Mouse (Mus musculus) forebrain, postnatal 0 days (tissue): ENCODE measurements around the gene Ccdc65. TPM values are rescaled to one million over a fixed set of nuclear protein-coding genes. Genes with fewer than 3 reads are reported as not detected.

Experiments used
- ATAC-seq: fragments of 200-750 bp; cut with Nextera tagmentation; 2 replicates; pipeline ENCODE4 v1.8.0; 2017; ENCODE audit warnings: mild to moderate bottlenecking, moderate library complexity
- DNase-seq: peaks from one replicate; pipeline ENCODE4 v3.0.0-alpha.2; 2015
- H3K27ac ChIP-seq: fragments of 300-500 bp; sonication (generic); 2 replicates; pipeline ENCODE4 v1.5.1; 2014; ENCODE audit warnings: low read depth, mild to moderate bottlenecking, antibody characterized with exemption, low read length, moderate library complexity, mixed read lengths
- H3K27me3 ChIP-seq: fragments of 300-500 bp; sonication (generic); 2 replicates; pipeline ENCODE4 v1.6.1; 2014; ENCODE audit warnings: mild to moderate bottlenecking, low read length, mixed read lengths; ENCODE audit not compliant: insufficient read depth
- H3K36me3 ChIP-seq: fragments of 300-500 bp; sonication (generic); 2 replicates; pipeline ENCODE4 v1.6.1; 2014; ENCODE audit warnings: mild to moderate bottlenecking, moderate library complexity; ENCODE audit not compliant: insufficient read depth
- H3K4me1 ChIP-seq: fragments of 300-500 bp; sonication (generic); 2 replicates; pipeline ENCODE4 v1.6.1; 2014; ENCODE audit warnings: antibody characterized with exemption; ENCODE audit not compliant: insufficient read depth
- H3K4me2 ChIP-seq: fragments of 300-500 bp; sonication (generic); 2 replicates; pipeline ENCODE4 v1.6.1; 2014; ENCODE audit warnings: low read depth, mild to moderate bottlenecking, moderate library complexity
- H3K4me3 ChIP-seq: fragments of 300-500 bp; sonication (generic); 2 replicates; pipeline ENCODE4 v1.5.1; 2014; ENCODE audit warnings: low read depth, low read length, mixed read lengths
- H3K9ac ChIP-seq: fragments of 300-500 bp; sonication (generic); 2 replicates; pipeline ENCODE4 v1.6.1; 2014; ENCODE audit warnings: mild to moderate bottlenecking
- H3K9me3 ChIP-seq: fragments of 300-500 bp; sonication (generic); 2 replicates; pipeline ENCODE4 v1.6.1; 2016; ENCODE audit warnings: low read length
- CTCF ChIP-seq: sonication (generic); IDR thresholded peaks from 2 replicates; pipeline ENCODE4 v1.5.1; 2016; ENCODE audit warnings: antibody characterized with exemption, control low read depth, low read depth
- WGBS: fragments of 180-500 bp; shearing (Covaris S2); extraction: QIAGEN DNeasy Blood & Tissue Kit; methylation state at CpG from one replicate; pipeline ENCODE4 v1.1.7; 2014; 5-methylcytosine and 5-hydroxymethylcytosine counted together
- polyA plus RNA-seq: library from polyadenylated mRNA; unstranded; fragments of >200 nt; fragmentation: Nextera tagmentation; extraction: Ambion mirVana; gene quantifications from 2 replicates; pipeline ENCODE4 v1.2.1, GENCODE M21; 2015
- total RNA-seq: library from RNA; depleted of rRNA; stranded (reverse); fragments of >200 nt; gene quantifications from 2 replicates; pipeline ENCODE4 v1.2.3, GENCODE M21; 2014; rRNA removed

The Ccdc65 gene
- total RNA-seq (6.1 and 8.2 TPM in 2 replicates), polyA plus RNA-seq (5.6 and 10.5 TPM in 2 replicates)

- no peaks in the 10 kb centered on the region for H3K9me3 ChIP-seq
- no peaks in the 10 kb centered on the region for H3K4me1 ChIP-seq
- WGBS = 21% methylated on average over 16 of the region's 16 CpGs
- H3K9ac ChIP-seq = peak within 1 kb of the TSS; percentile 43
- ATAC-seq (peak; percentile 92), DNase-seq (peak; percentile 90)
- peak; percentile 83 for TF ChIP-seq CTCF
- H3K27me3 ChIP-seq = no peaks in the 10 kb centered on the region
- H3K27ac ChIP-seq = no peak within 1 kb of the TSS
- peak within 1 kb of the TSS; percentile 37 for H3K4me3 ChIP-seq
- H3K36me3 ChIP-seq = no peaks in the 10 kb centered on the region
- peak within 1 kb of the TSS; percentile 47 for H3K4me2 ChIP-seq
These were observed at the start of gene Ccdc65 for GRCm38 (mm10) chr15:98707766-98708372. TSS of gene Ccdc65 (plus strand) at chr15:98708207.

GRCm38 (mm10) chr15:98662198-98662566 is 45.8 kb upstream of the Ccdc65 start:
- Histone ChIP-seq H3K9me3 (no peaks in the 10 kb centered on the region), H3K4me2 (peak overlapping the region; percentile 53), H3K9ac (peak overlapping the region; percentile 68), H3K4me3 (peak overlapping the region; percentile 64), H3K4me1 (peaks cover 5% of the 10 kb centered on the region; the same call in 1 of the 2 replicates), H3K27ac (peak overlapping the region; percentile 86), H3K36me3 (peaks cover 14% of the 10 kb centered on the region), H3K27me3 (no peaks in the 10 kb centered on the region)
- peak; percentile 52 for ATAC-seq
- WGBS = 1% methylated on average over 14 of the region's 14 CpGs
- peak; percentile 66 for DNase-seq
- TF ChIP-seq CTCF = no peak

- H3K4me3 ChIP-seq = peak within 1 kb of the TSS; percentile 64
- no peaks in the 10 kb centered on the region for H3K9me3 ChIP-seq
- ATAC-seq = peak; percentile 99
- peak within 1 kb of the TSS; percentile 86 for H3K27ac ChIP-seq
- H3K9ac ChIP-seq = peak within 1 kb of the TSS; percentile 68
- H3K4me2 ChIP-seq = peak within 1 kb of the TSS; percentile 53
- 4% methylated on average over 47 of the region's 48 CpGs for WGBS
- H3K27me3 ChIP-seq = no peaks in the 10 kb centered on the region
- TF ChIP-seq CTCF = no peak
- H3K4me1 ChIP-seq = peaks cover 5% of the 10 kb centered on the region; the same call in 1 of the 2 replicates
- H3K36me3 ChIP-seq = peaks cover 7% of the 10 kb centered on the region
- peak; percentile 98 for DNase-seq
These were observed 45.2 kb upstream of the Ccdc65 start, which contains the start of gene Ddx23 for GRCm38 (mm10) chr15:98662567-98663545. TSS of gene Ddx23 (minus strand) at chr15:98662894.

- Histone ChIP-seq H3K9ac (no peak overlapping the region), H3K27me3 (no peaks in the 10 kb centered on the region), H3K36me3 (peaks cover 4% of the 10 kb centered on the region; the same call in 1 of the 2 replicates), H3K4me2 (no peak overlapping the region), H3K4me1 (peaks cover 5% of the 10 kb centered on the region; the same call in 1 of the 2 replicates), H3K4me3 (no peak overlapping the region), H3K9me3 (no peaks in the 10 kb centered on the region), H3K27ac (no peak overlapping the region)
- peak; percentile 59 for TF ChIP-seq CTCF
- WGBS = 81% methylated on average over 11 of the region's 11 CpGs
- ATAC-seq (no peak), DNase-seq (peak; percentile 51)
These were observed 43.7 kb upstream of the Ccdc65 start for GRCm38 (mm10) chr15:98664042-98664907.

GRCm38 (mm10) chr15:98672592-98672991 is 35.4 kb upstream of the Ccdc65 start:
- Histone ChIP-seq H3K27ac (no peak overlapping the region), H3K36me3 (peaks cover 14% of the 10 kb centered on the region; the same call in 1 of the 2 replicates), H3K4me2 (no peak overlapping the region), H3K9me3 (no peaks in the 10 kb centered on the region), H3K9ac (no peak overlapping the region), H3K4me3 (no peak overlapping the region), H3K27me3 (no peaks in the 10 kb centered on the region), H3K4me1 (peaks cover 12% of the 10 kb centered on the region)
- ATAC-seq (no peak), DNase-seq (no peak)
- no peak for TF ChIP-seq CTCF
- WGBS = 73% methylated on average over 4 of the region's 4 CpGs

GRCm38 (mm10) chr15:98673732-98674131 is 34.3 kb upstream of the Ccdc65 start:
- Histone ChIP-seq H3K4me2 (peak overlapping the region; percentile 89), H3K9ac (peak overlapping the region; percentile 59)
- TF ChIP-seq CTCF = no peak

More at GRCm38 (mm10) chr15:98673732-98674131, 34.3 kb upstream of the Ccdc65 start:
- Histone ChIP-seq H3K27me3 (no peaks in the 10 kb centered on the region), H3K4me1 (peaks cover 12% of the 10 kb centered on the region), H3K36me3 (peaks cover 14% of the 10 kb centered on the region; the same call in 1 of the 2 replicates), H3K27ac (peak overlapping the region; percentile 84), H3K4me3 (0 out of 2 replicates have a peak overlapping the region, but pooled peaks have one; percentile 53), H3K9me3 (no peaks in the 10 kb centered on the region)
- DNase-seq (no peak), ATAC-seq (no peak)
- WGBS = 77% methylated on average over 7 of the region's 7 CpGs
